Mouse (Mus musculus) gastrocnemius, postnatal 25 days (tissue): Measurements from ENCODE around the gene Atg7. TPM values are rescaled to one million over a fixed set of nuclear protein-coding genes. Genes with fewer than 3 reads are reported as not detected.

ENCODE experiments used
- DNase-seq: peaks from one replicate; pipeline ENCODE4 v3.0.0; 2022
- total RNA-seq, 2 experiments: library from RNA; stranded (reverse); gene quantifications; 1 replicate in 1 of 2; 2 replicates in 1 of 2; pipeline ENCODE4 v1.2.3; 2021

Atg7 gene
- total RNA-seq, 2 experiments from 2014 or later: 5.6 to 6.5 TPM

DNA sequence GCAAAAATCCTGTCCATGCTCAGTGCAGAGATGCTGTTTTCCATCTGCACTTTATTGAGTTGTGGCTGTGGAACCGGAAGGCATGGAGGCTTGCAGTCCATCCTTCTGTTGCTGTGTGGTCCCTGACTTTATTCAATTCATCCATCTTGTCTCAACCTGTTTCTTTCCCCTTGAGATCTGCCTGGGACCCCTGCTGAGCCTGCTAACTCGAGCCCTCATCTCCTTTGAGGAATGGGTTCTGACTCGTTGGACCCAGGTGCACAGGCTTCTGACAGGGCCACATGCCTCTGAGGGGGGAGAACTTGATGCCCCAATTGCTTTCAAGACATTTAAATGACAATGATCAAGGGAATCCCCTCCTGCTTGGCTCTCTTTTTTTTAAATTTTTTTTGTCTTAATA lies 143.6 kb downstream of the Atg7 start:
- no peak for DNase-seq

DNA sequence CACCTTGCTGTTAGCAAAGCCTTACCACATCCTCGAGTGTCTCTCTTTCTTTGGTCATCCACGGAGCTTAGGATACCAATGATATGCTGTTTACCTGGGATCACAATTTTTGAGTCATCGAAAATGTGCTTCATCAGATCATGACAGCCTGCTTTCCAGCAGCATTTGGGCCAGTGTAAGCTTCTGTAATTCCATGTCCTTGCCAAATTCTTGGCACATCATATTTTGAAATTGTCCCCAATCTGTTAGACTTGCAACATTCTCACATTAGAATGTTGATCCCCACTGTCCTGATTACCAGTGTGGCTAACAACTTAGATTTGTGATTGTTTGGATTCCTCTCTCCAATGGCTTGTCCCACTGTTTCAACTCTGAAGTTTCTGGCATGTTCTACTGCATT lies 144.7 kb downstream of the Atg7 start:
- no peak for DNase-seq

DNA sequence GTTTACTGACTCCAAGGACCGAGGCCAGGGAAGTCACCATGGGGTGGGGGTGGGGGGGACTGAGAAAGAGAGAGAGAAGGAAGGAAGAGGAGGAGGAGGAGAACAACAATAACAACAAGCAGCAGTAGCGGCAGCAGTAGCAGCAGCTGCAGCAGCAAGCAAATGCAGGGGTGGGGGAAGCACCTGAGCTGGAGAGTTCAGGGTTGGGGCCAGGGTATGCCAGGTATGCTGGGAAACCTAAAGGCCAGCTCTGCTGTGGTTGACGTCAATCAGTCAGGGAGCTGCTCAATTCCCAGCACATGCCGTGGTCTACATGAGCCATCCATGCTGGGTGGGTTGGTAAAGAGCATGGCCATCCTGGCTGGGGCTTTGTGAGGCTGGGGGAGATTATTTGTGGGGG lies 145.8 kb downstream of the Atg7 start:
- no peak for DNase-seq

GRCm38 (mm10) chr6:114790084-114790483 lies 147.2 kb downstream of the Atg7 start:
- DNase-seq: no peak

GRCm38 (mm10) chr6:114790902-114791301 lies 148.0 kb downstream of the Atg7 start:
- DNase-seq: peak; percentile 29

DNA sequence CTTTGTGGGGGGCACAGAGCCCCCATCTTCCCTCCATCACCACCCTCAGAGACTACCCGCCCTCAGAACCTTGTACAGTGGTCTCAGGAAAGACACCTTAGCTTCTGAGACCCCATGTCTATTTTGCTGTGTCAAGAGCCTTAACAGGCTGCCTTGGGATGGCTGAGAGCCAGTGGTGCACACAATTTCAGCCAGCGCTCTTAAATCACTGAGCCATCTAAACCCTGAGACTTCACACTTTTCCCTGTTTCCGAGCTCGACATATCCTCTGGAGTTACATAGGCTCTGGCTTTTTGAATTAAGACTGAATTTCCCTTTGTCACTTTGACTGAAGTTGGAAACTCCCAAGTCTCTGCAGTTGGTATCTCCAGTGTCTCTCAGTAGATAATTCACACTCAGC lies 148.9 kb downstream of the Atg7 start:
- no peak for DNase-seq

GRCm38 (mm10) chr6:114794706-114795105 lies 151.8 kb downstream of the Atg7 start:
- DNase-seq: no peak

GRCm38 (mm10) chr6:114795706-114796325 lies 152.9 kb downstream of the Atg7 start:
- no peak for DNase-seq

- DNase-seq: no peak
Measured at GRCm38 (mm10) chr6:114797901-114798300, 155.0 kb downstream of the Atg7 start.

GRCm38 (mm10) chr6:114798715-114799114 lies 155.8 kb downstream of the Atg7 start:
- no peak for DNase-seq

DNA sequence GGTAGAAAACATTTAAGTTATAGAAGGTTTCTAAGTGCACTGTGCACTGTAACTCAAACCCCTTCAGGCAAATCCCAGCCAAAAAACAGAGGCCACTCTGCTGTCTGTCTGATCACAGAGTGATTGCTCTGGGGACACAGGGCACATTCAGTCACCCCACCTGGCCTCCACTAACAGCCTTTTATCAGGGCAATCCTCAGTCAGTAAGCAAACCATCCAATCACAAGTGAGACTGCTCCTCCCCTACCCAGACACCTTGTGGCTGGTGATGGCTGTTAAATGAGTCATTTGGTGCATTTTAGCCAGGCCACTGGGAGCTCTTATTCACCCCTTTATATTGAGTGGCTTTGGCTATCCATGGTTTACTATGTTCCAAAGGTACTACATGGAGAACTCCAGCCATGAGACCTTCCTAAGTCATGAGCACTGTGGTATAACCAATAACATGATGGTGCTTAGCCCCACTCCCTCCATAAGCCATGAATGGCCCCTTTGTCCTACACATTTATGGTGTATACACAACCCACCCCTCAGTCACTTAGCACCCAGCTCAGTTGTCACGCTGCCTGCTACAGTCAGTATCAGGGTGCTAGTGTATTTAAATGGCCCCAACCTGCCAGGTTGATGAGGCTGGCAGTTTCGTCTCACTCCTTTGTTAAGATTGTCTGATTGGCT lies 157.5 kb downstream of the Atg7 start:
- no peak for DNase-seq

- DNase-seq: no peak
Measured at GRCm38 (mm10) chr6:114803915-114804535, 161.1 kb downstream of the Atg7 start.

- DNase-seq: peak; percentile 54
Measured at GRCm38 (mm10) chr6:114804866-114805265, 162.0 kb downstream of the Atg7 start.

GRCm38 (mm10) chr6:114805927-114806326 lies 163.0 kb downstream of the Atg7 start:
- DNase-seq: no peak

GRCm38 (mm10) chr6:114807474-114807873 lies 164.6 kb downstream of the Atg7 start:
- DNase-seq: no peak

GRCm38 (mm10) chr6:114808654-114809430 lies 165.9 kb downstream of the Atg7 start:
- no peak for DNase-seq

DNA sequence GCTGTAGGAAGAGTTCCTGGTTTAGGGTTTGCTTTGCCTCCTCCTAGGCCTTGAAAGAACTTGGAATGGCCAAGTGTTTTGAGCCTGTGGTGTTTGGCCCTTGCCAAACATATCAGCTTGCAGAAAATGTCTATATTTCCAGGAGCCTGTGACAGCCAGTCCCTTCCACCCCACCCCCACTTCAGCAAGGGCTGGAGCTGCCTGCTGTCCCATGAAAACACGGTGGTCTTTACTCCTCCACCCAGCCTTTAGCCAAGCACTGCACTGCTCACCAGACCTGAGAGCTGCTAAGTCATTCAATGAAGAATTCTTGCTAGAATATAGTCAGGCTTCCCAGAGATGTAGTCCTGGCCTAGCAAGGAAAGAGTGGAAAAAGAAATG lies 166.5 kb downstream of the Atg7 start:
- no peak for DNase-seq

DNA sequence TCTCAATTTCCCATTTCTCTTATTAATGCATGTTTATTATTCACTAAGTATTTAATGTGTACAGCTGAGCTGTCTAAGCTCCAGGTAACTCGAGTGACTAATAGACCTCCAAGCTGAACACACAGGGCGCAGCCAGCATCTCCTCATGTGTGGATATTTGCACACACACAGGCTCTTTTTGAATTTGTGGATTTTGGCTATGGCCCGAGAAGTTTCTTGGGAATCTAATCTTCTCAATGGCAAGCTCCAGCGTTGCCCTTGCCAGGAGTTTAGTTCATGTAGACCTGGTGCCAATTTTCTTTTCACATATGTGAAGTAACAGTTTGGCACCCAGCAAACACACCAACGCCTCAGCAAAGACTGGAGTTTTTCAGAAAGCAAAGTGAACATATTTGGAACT lies 169.4 kb downstream of the Atg7 start:
- DNase-seq: peak; percentile 62

- DNase-seq: no peak
Measured at GRCm38 (mm10) chr6:114812779-114813178, 169.9 kb downstream of the Atg7 start.

DNA sequence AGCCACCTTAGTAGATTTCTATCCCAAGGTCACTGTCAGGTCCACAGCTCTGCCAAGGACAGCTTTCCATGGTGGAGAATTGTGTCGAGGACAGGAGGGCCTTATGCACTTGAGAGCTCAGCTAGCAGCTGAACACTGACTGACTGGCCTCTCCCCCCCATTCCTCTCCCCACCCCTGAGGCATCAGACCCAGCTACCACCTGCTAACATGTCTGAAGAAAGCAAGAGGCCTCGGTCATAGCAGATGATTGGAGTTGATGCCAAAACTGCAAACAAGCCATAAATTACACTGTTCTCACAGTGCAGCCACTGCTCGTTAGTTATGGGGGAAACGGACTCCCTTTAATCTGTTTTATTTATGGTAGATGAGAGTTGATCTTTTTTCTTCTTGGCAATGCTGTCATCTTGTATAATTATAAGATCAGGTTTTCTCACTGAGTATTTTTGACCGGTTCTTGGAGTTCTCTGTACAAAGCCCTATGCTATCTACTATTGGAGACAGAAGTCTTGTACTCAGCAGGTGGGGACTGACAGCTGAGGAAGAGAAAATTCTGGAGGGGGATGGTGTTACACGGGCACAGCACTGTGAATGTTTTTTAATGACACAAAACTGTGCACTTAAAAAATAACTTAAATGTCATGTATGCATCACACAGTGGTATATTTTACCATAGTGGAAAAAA lies 171.4 kb downstream of the Atg7 start:
- no peak for DNase-seq

- DNase-seq: no peak
Measured at GRCm38 (mm10) chr6:114814882-114815650, 172.2 kb downstream of the Atg7 start.

GRCm38 (mm10) chr6:114817948-114818347 lies 175.1 kb downstream of the Atg7 start:
- no peak for DNase-seq
